Mouse (Mus musculus): ENCODE measurements around the gene Sox30. TPM values are rescaled to one million over a fixed set of nuclear protein-coding genes. Genes with fewer than 3 reads are reported as not detected.

The Sox30 gene
- total RNA-seq (2012; rRNA removed): 0.04 and 0.21 TPM in 2 replicates

- Histone ChIP-seq H3K36me3 (ENCODE audit: control insufficient read depth, insufficient read depth, low read length, poor library complexity, severe bottlenecking) (no peaks in the 10 kb centered on the region), H3K4me1 (ENCODE audit: control insufficient read depth in 2 of 2, insufficient read depth in 2 of 2, low read length in 2 of 2, poor library complexity in 1 of 2) (peaks cover 0 to 3% of the 10 kb centered on the region in 2 experiments; a peak in 1 of 4 replicates), H3K9me3 (ENCODE audit: control insufficient read depth, insufficient read depth, low read depth, low read length) (no peaks in the 10 kb centered on the region), H3K9ac (ENCODE audit: insufficient read depth, low read depth, low read length, poor library complexity, severe bottlenecking) (peak within 1 kb of the TSS; percentile 68), H3K27ac (ENCODE audit: insufficient read depth, low read depth, low read length, poor library complexity, severe bottlenecking) (no peak within 1 kb of the TSS), H3K4me3 (ENCODE audit: insufficient read depth in 1 of 2, low read depth in 1 of 2, low read length in 2 of 2, poor library complexity in 1 of 2, severe bottlenecking in 1 of 2) (peak within 1 kb of the TSS; percentile 51 to 77)
- no peak; the same call in 1 of the 2 replicates for TF ChIP-seq CHD2 (IDR thresholded peaks at IDR 0.05; ENCODE audit: low read depth, low read length)
- TF ChIP-seq MAFK (IDR thresholded peaks at IDR 0.05; ENCODE audit: insufficient read depth, low read depth, low read length): no peak
- TF ChIP-seq ZNF384 (IDR thresholded peaks at IDR 0.05; ENCODE audit: low read depth, low read length): no peak
- TF ChIP-seq HCFC1 (IDR thresholded peaks at IDR 0.05; ENCODE audit: borderline replicate concordance, insufficient read depth, low read length): no peak
- TF ChIP-seq ZC3H11A (IDR thresholded peaks at IDR 0.05; ENCODE audit: borderline replicate concordance, low read depth, low read length): no peak
- in situ Hi-C loops (cut with MboI; ENCODE audit: low sequenced_read_pairs in 2 of 2, unreplicated experiment in 2 of 2): no loop called here
- peak; percentile 86 for DNase-seq (ENCODE audit: low read depth, low spot score)
Measured at GRCm38 (mm10) chr11:45979946-45980892, at the start of gene Sox30. Gene Sox30, plus strand, starts transcription at chr11:45980310.

GRCm38 (mm10) chr11:45932771-45933170 is 47.3 kb upstream of the Sox30 start:
- Histone ChIP-seq H3K9ac (ENCODE audit: insufficient read depth, low read depth, low read length, poor library complexity, severe bottlenecking) (no peak overlapping the region), H3K4me3 (ENCODE audit: insufficient read depth in 1 of 2, low read depth in 1 of 2, low read length in 2 of 2, poor library complexity in 1 of 2, severe bottlenecking in 1 of 2) (no peak overlapping the region), H3K9me3 (ENCODE audit: control insufficient read depth, insufficient read depth, low read depth, low read length) (no peaks in the 10 kb centered on the region), H3K27ac (ENCODE audit: insufficient read depth, low read depth, low read length, poor library complexity, severe bottlenecking) (no peak overlapping the region), H3K4me1 (ENCODE audit: control insufficient read depth in 2 of 2, insufficient read depth in 2 of 2, low read length in 2 of 2, poor library complexity in 1 of 2) (peaks cover 0 to 3% of the 10 kb centered on the region in 2 experiments; a peak in 1 of 4 replicates), H3K36me3 (ENCODE audit: control insufficient read depth, insufficient read depth, low read length, poor library complexity, severe bottlenecking) (peaks cover 14% of the 10 kb centered on the region; the same call in 1 of the 2 replicates)
- no peak for DNase-seq (ENCODE audit: low read depth, low spot score)
- TF ChIP-seq ZC3H11A (IDR thresholded peaks at IDR 0.05; ENCODE audit: borderline replicate concordance, low read depth, low read length): no peak
- no peak for TF ChIP-seq CHD2 (IDR thresholded peaks at IDR 0.05; ENCODE audit: low read depth, low read length)
- TF ChIP-seq HCFC1 (IDR thresholded peaks at IDR 0.05; ENCODE audit: borderline replicate concordance, insufficient read depth, low read length): no peak
- TF ChIP-seq MAFK (IDR thresholded peaks at IDR 0.05; ENCODE audit: insufficient read depth, low read depth, low read length): no peak
- TF ChIP-seq ZNF384 (IDR thresholded peaks at IDR 0.05; ENCODE audit: low read depth, low read length): no peak
- in situ Hi-C loops (cut with MboI; ENCODE audit: low sequenced_read_pairs in 2 of 2, unreplicated experiment in 2 of 2): no loop called here

GRCm38 (mm10) chr11:45937478-45937877 is 42.6 kb upstream of the Sox30 start:
- Histone ChIP-seq H3K4me1 (ENCODE audit: control insufficient read depth in 2 of 2, insufficient read depth in 2 of 2, low read length in 2 of 2, poor library complexity in 1 of 2) (peaks cover 0 to 3% of the 10 kb centered on the region in 2 experiments; a peak in 1 of 4 replicates), H3K27ac (ENCODE audit: insufficient read depth, low read depth, low read length, poor library complexity, severe bottlenecking) (no peak overlapping the region), H3K9ac (ENCODE audit: insufficient read depth, low read depth, low read length, poor library complexity, severe bottlenecking) (no peak overlapping the region), H3K36me3 (ENCODE audit: control insufficient read depth, insufficient read depth, low read length, poor library complexity, severe bottlenecking) (peaks cover 15% of the 10 kb centered on the region; the same call in 1 of the 2 replicates), H3K9me3 (ENCODE audit: control insufficient read depth, insufficient read depth, low read depth, low read length) (no peaks in the 10 kb centered on the region), H3K4me3 (ENCODE audit: insufficient read depth in 1 of 2, low read depth in 1 of 2, low read length in 2 of 2, poor library complexity in 1 of 2, severe bottlenecking in 1 of 2) (no peak overlapping the region)
- DNase-seq (ENCODE audit: low read depth, low spot score): no peak
- in situ Hi-C loops (cut with MboI; ENCODE audit: low sequenced_read_pairs in 2 of 2, unreplicated experiment in 2 of 2): no loop called here
- TF ChIP-seq MAFK (IDR thresholded peaks at IDR 0.05; ENCODE audit: insufficient read depth, low read depth, low read length) (no peak), HCFC1 (IDR thresholded peaks at IDR 0.05; ENCODE audit: borderline replicate concordance, insufficient read depth, low read length) (no peak), ZC3H11A (IDR thresholded peaks at IDR 0.05; ENCODE audit: borderline replicate concordance, low read depth, low read length) (no peak), ZNF384 (IDR thresholded peaks at IDR 0.05; ENCODE audit: low read depth, low read length) (no peak), CHD2 (IDR thresholded peaks at IDR 0.05; ENCODE audit: low read depth, low read length) (no peak)

- no peak overlapping the region for H3K4me3 ChIP-seq (ENCODE audit: insufficient read depth in 1 of 2, low read depth in 1 of 2, low read length in 2 of 2, poor library complexity in 1 of 2, severe bottlenecking in 1 of 2)
- in situ Hi-C loops (cut with MboI; ENCODE audit: low sequenced_read_pairs in 2 of 2, unreplicated experiment in 2 of 2): no loop called here
- H3K9ac ChIP-seq (ENCODE audit: insufficient read depth, low read depth, low read length, poor library complexity, severe bottlenecking): no peak overlapping the region
- no peak for DNase-seq (ENCODE audit: low read depth, low spot score)
- H3K9me3 ChIP-seq (ENCODE audit: control insufficient read depth, insufficient read depth, low read depth, low read length): no peaks in the 10 kb centered on the region
- H3K4me1 ChIP-seq (ENCODE audit: control insufficient read depth in 2 of 2, insufficient read depth in 2 of 2, low read length in 2 of 2, poor library complexity in 1 of 2): peaks cover 0 to 3% of the 10 kb centered on the region in 2 experiments; a peak in 1 of 4 replicates
- peaks cover 3% of the 10 kb centered on the region; the same call in 1 of the 2 replicates for H3K36me3 ChIP-seq (ENCODE audit: control insufficient read depth, insufficient read depth, low read length, poor library complexity, severe bottlenecking)
- no peak for TF ChIP-seq ZNF384 (IDR thresholded peaks at IDR 0.05; ENCODE audit: low read depth, low read length)
- TF ChIP-seq MAFK (IDR thresholded peaks at IDR 0.05; ENCODE audit: insufficient read depth, low read depth, low read length): no peak
- no peak for TF ChIP-seq CHD2 (IDR thresholded peaks at IDR 0.05; ENCODE audit: low read depth, low read length)
- TF ChIP-seq HCFC1 (IDR thresholded peaks at IDR 0.05; ENCODE audit: borderline replicate concordance, insufficient read depth, low read length): no peak
- no peak for TF ChIP-seq ZC3H11A (IDR thresholded peaks at IDR 0.05; ENCODE audit: borderline replicate concordance, low read depth, low read length)
- H3K27ac ChIP-seq (ENCODE audit: insufficient read depth, low read depth, low read length, poor library complexity, severe bottlenecking): no peak overlapping the region
Measured at GRCm38 (mm10) chr11:45938917-45939316, 41.2 kb upstream of the Sox30 start.

All from ES-E14 (cell line).